Mouse (Mus musculus): ENCODE results near the gene Pde3a. TPM values are rescaled to one million over a fixed set of nuclear protein-coding genes. Genes with fewer than 3 reads are reported as not detected.

The Pde3a gene
- polyA plus RNA-seq, 1 experiment from 2014 or later = 3.0 TPM

- ATAC-seq (ENCODE audit: low FRiP score) (no peak), DNase-seq (ENCODE audit: low spot score) (peak; percentile 10)
- Histone ChIP-seq H3K27ac (ENCODE audit: low read depth, low read length) (no peak overlapping the region), H3K4me3 (ENCODE audit: low read depth, low read length) (no peak overlapping the region), H3K36me3 (ENCODE audit: control insufficient read depth, insufficient read depth, low read length) (no peaks in the 10 kb centered on the region), H3K27me3 (ENCODE audit: control insufficient read depth, insufficient read depth, low read length) (no peaks in the 10 kb centered on the region), H3K9me3 (ENCODE audit: control insufficient read depth, low read length) (no peaks in the 10 kb centered on the region), H3K4me1 (replicated peaks; ENCODE audit: control insufficient read depth, insufficient read depth, low read length) (no peaks in the 10 kb centered on the region), H3K4me2 (replicated peaks; ENCODE audit: low read depth, low read length) (no peak overlapping the region), H3K9ac (ENCODE audit: low read depth, low read length) (no peak overlapping the region)
- WGBS = 67% methylated on average over 12 of the region's 12 CpGs
Observed at GRCm38 (mm10) chr6:141380927-141381326, 131.9 kb downstream of the Pde3a start.

- 58% methylated on average over 8 of the region's 8 CpGs for WGBS
- Histone ChIP-seq H3K9me3 (ENCODE audit: control insufficient read depth, low read length) (no peaks in the 10 kb centered on the region), H3K36me3 (ENCODE audit: control insufficient read depth, insufficient read depth, low read length) (no peaks in the 10 kb centered on the region), H3K27ac (ENCODE audit: low read depth, low read length) (no peak overlapping the region), H3K4me1 (replicated peaks; ENCODE audit: control insufficient read depth, insufficient read depth, low read length) (no peaks in the 10 kb centered on the region), H3K9ac (ENCODE audit: low read depth, low read length) (no peak overlapping the region), H3K4me2 (replicated peaks; ENCODE audit: low read depth, low read length) (no peak overlapping the region), H3K4me3 (ENCODE audit: low read depth, low read length) (no peak overlapping the region), H3K27me3 (ENCODE audit: control insufficient read depth, insufficient read depth, low read length) (no peaks in the 10 kb centered on the region)
- ATAC-seq (ENCODE audit: low FRiP score) (0 out of 2 replicates have a peak, but pooled peaks have one; percentile 52), DNase-seq (ENCODE audit: low spot score) (peak; percentile 17)
Observed at GRCm38 (mm10) chr6:141381473-141381872, 132.4 kb downstream of the Pde3a start.

- H3K36me3 ChIP-seq (ENCODE audit: control insufficient read depth, insufficient read depth, low read length) = no peaks in the 10 kb centered on the region
- no peak overlapping the region for H3K4me2 ChIP-seq (replicated peaks; ENCODE audit: low read depth, low read length)
- H3K9ac ChIP-seq (ENCODE audit: low read depth, low read length) = no peak overlapping the region
- H3K27me3 ChIP-seq (ENCODE audit: control insufficient read depth, insufficient read depth, low read length) = no peaks in the 10 kb centered on the region
- H3K4me1 ChIP-seq (replicated peaks; ENCODE audit: control insufficient read depth, insufficient read depth, low read length) = no peaks in the 10 kb centered on the region
- no peak overlapping the region for H3K4me3 ChIP-seq (ENCODE audit: low read depth, low read length)
- H3K9me3 ChIP-seq (ENCODE audit: control insufficient read depth, low read length) = no peaks in the 10 kb centered on the region
- ATAC-seq (ENCODE audit: low FRiP score) = no peak
- no peak overlapping the region for H3K27ac ChIP-seq (ENCODE audit: low read depth, low read length)
- DNase-seq (ENCODE audit: low spot score) = no peak
- WGBS = 89% methylated on average over 4 of the region's 4 CpGs
Observed at GRCm38 (mm10) chr6:141381881-141382370, 132.9 kb downstream of the Pde3a start.

GRCm38 (mm10) chr6:141388104-141388503 lies 139.0 kb downstream of the Pde3a start:
- no peak overlapping the region for H3K4me3 ChIP-seq (ENCODE audit: low read depth, low read length)
- H3K9me3 ChIP-seq (ENCODE audit: control insufficient read depth, low read length) = no peaks in the 10 kb centered on the region
- WGBS = 87% methylated on average over 5 of the region's 5 CpGs
- no peak overlapping the region for H3K4me2 ChIP-seq (replicated peaks; ENCODE audit: low read depth, low read length)
- no peaks in the 10 kb centered on the region for H3K4me1 ChIP-seq (replicated peaks; ENCODE audit: control insufficient read depth, insufficient read depth, low read length)
- no peak overlapping the region for H3K27ac ChIP-seq (ENCODE audit: low read depth, low read length)
- H3K9ac ChIP-seq (ENCODE audit: low read depth, low read length) = no peak overlapping the region
- no peaks in the 10 kb centered on the region for H3K36me3 ChIP-seq (ENCODE audit: control insufficient read depth, insufficient read depth, low read length)
- ATAC-seq (ENCODE audit: low FRiP score) (no peak), DNase-seq (ENCODE audit: low spot score) (no peak)
- H3K27me3 ChIP-seq (ENCODE audit: control insufficient read depth, insufficient read depth, low read length) = no peaks in the 10 kb centered on the region

GRCm38 (mm10) chr6:141395926-141396325 lies 146.9 kb downstream of the Pde3a start:
- no peaks in the 10 kb centered on the region for H3K9me3 ChIP-seq (ENCODE audit: control insufficient read depth, low read length)
- no peak overlapping the region for H3K4me3 ChIP-seq (ENCODE audit: low read depth, low read length)
- H3K4me2 ChIP-seq (replicated peaks; ENCODE audit: low read depth, low read length) = no peak overlapping the region
- H3K36me3 ChIP-seq (ENCODE audit: control insufficient read depth, insufficient read depth, low read length) = no peaks in the 10 kb centered on the region
- WGBS = 91% methylated on average over 3 of the region's 3 CpGs
- H3K4me1 ChIP-seq (replicated peaks; ENCODE audit: control insufficient read depth, insufficient read depth, low read length) = no peaks in the 10 kb centered on the region
- H3K9ac ChIP-seq (ENCODE audit: low read depth, low read length) = no peak overlapping the region
- no peak for ATAC-seq (ENCODE audit: low FRiP score)
- H3K27me3 ChIP-seq (ENCODE audit: control insufficient read depth, insufficient read depth, low read length) = no peaks in the 10 kb centered on the region
- DNase-seq (ENCODE audit: low spot score) = no peak
- H3K27ac ChIP-seq (ENCODE audit: low read depth, low read length) = no peak overlapping the region

- Histone ChIP-seq H3K9me3 (ENCODE audit: control insufficient read depth, low read length) (no peaks in the 10 kb centered on the region), H3K4me1 (replicated peaks; ENCODE audit: control insufficient read depth, insufficient read depth, low read length) (no peaks in the 10 kb centered on the region), H3K27ac (ENCODE audit: low read depth, low read length) (no peak overlapping the region), H3K4me2 (replicated peaks; ENCODE audit: low read depth, low read length) (no peak overlapping the region), H3K4me3 (ENCODE audit: low read depth, low read length) (no peak overlapping the region), H3K27me3 (ENCODE audit: control insufficient read depth, insufficient read depth, low read length) (no peaks in the 10 kb centered on the region), H3K9ac (ENCODE audit: low read depth, low read length) (no peak overlapping the region), H3K36me3 (ENCODE audit: control insufficient read depth, insufficient read depth, low read length) (no peaks in the 10 kb centered on the region)
- WGBS = 64% methylated on average over 4 of the region's 4 CpGs
- DNase-seq (ENCODE audit: low spot score) (no peak), ATAC-seq (ENCODE audit: low FRiP score) (no peak)
Observed at GRCm38 (mm10) chr6:141399411-141399810, 150.3 kb downstream of the Pde3a start.

- Histone ChIP-seq H3K9ac (ENCODE audit: low read depth, low read length) (no peak overlapping the region), H3K36me3 (ENCODE audit: control insufficient read depth, insufficient read depth, low read length) (no peaks in the 10 kb centered on the region), H3K27ac (ENCODE audit: low read depth, low read length) (no peak overlapping the region), H3K9me3 (ENCODE audit: control insufficient read depth, low read length) (no peaks in the 10 kb centered on the region), H3K4me2 (replicated peaks; ENCODE audit: low read depth, low read length) (no peak overlapping the region), H3K4me1 (replicated peaks; ENCODE audit: control insufficient read depth, insufficient read depth, low read length) (no peaks in the 10 kb centered on the region), H3K27me3 (ENCODE audit: control insufficient read depth, insufficient read depth, low read length) (no peaks in the 10 kb centered on the region), H3K4me3 (ENCODE audit: low read depth, low read length) (no peak overlapping the region)
- no peak for ATAC-seq (ENCODE audit: low FRiP score)
- no peak for DNase-seq (ENCODE audit: low spot score)
- WGBS = 74% methylated on average over 2 of the region's 2 CpGs
Observed at GRCm38 (mm10) chr6:141403943-141404342, 154.9 kb downstream of the Pde3a start.

GRCm38 (mm10) chr6:141404649-141405048 lies 155.6 kb downstream of the Pde3a start:
- DNase-seq (ENCODE audit: low spot score) (no peak), ATAC-seq (ENCODE audit: low FRiP score) (no peak)

GRCm38 (mm10) chr6:141405496-141405895 lies 156.4 kb downstream of the Pde3a start:
- H3K9ac ChIP-seq (ENCODE audit: low read depth, low read length) = no peak overlapping the region
- no peaks in the 10 kb centered on the region for H3K27me3 ChIP-seq (ENCODE audit: control insufficient read depth, insufficient read depth, low read length)
- no peaks in the 10 kb centered on the region for H3K9me3 ChIP-seq (ENCODE audit: control insufficient read depth, low read length)
- H3K4me2 ChIP-seq (replicated peaks; ENCODE audit: low read depth, low read length) = no peak overlapping the region
- no peak overlapping the region for H3K27ac ChIP-seq (ENCODE audit: low read depth, low read length)
- no peaks in the 10 kb centered on the region for H3K36me3 ChIP-seq (ENCODE audit: control insufficient read depth, insufficient read depth, low read length)
- H3K4me1 ChIP-seq (replicated peaks; ENCODE audit: control insufficient read depth, insufficient read depth, low read length) = no peaks in the 10 kb centered on the region
- no peak overlapping the region for H3K4me3 ChIP-seq (ENCODE audit: low read depth, low read length)
- DNase-seq (ENCODE audit: low spot score) (no peak), ATAC-seq (ENCODE audit: low FRiP score) (no peak)
- 75% methylated on average over 5 of the region's 5 CpGs for WGBS

More at GRCm38 (mm10) chr6:141404649-141405048, 155.6 kb downstream of the Pde3a start:
- Histone ChIP-seq H3K36me3 (ENCODE audit: control insufficient read depth, insufficient read depth, low read length) (no peaks in the 10 kb centered on the region), H3K4me2 (replicated peaks; ENCODE audit: low read depth, low read length) (no peak overlapping the region), H3K9me3 (ENCODE audit: control insufficient read depth, low read length) (no peaks in the 10 kb centered on the region), H3K4me3 (ENCODE audit: low read depth, low read length) (no peak overlapping the region), H3K27ac (ENCODE audit: low read depth, low read length) (no peak overlapping the region), H3K4me1 (replicated peaks; ENCODE audit: control insufficient read depth, insufficient read depth, low read length) (no peaks in the 10 kb centered on the region), H3K9ac (ENCODE audit: low read depth, low read length) (no peak overlapping the region), H3K27me3 (ENCODE audit: control insufficient read depth, insufficient read depth, low read length) (no peaks in the 10 kb centered on the region)
- 86% methylated on average over 7 of the region's 7 CpGs for WGBS
